Mouse (Mus musculus): Measurements from ENCODE around the gene Klk1b24.
"Not testable (repeated sequence)": the region's sequence is repeated elsewhere in the genome, so short reads cannot be mapped to it uniquely, and the experiment has no call there.

Klk1b24 gene

DNA sequence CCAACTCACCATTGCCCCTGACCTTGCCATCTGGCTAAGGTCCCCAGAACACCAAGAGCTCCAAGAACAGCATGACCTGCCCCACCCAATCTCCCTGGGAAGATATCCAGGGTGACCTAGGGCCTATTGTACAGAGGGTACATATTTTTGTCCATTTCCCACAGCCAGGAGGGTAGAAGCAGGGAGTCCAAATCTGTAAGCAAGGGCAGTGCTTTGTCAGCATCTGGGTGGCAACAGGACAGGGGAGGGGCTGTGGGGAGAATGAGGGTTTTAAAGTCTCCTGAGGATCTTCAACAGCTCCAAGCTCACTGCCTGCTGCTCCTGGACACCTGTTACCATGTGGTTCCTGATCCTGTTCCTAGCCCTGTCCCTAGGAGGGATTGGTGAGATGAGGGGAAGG, at the start of gene Klk1b24:
Gene Klk1b24, plus strand, starts transcription at position 301 of the 400 bp plus-strand sequence.
- POLR2A ChIA-PET: interaction anchor here in 3 of 4 experiments (0.5 to 1.2 kb wide), 3 partner anchors 17 to 451 kb away, joined by 3 read pairs; no protein-coding TSS in a partner anchor
- CTCF ChIA-PET: not testable (repeated sequence)

- ChIA-PET POLR2A (no interaction called here), CTCF (no interaction called here)
These were observed 8.6 kb upstream of the Klk1b24 start for GRCm38 (mm10) chr7:44179299-44180045.

GRCm38 (mm10) chr7:44186516-44186915, 1.5 kb upstream of the Klk1b24 start:
- ChIA-PET CTCF (interaction anchor here in 1 of 4 experiments (0.7 kb wide), 1 partner anchor 39 kb away, joined by 3 read pairs; the partner anchor contains the start of gene Klk1), POLR2A (interaction anchor here in 1 of 4 experiments (1.2 kb wide), 1 partner anchor 19 kb away, joined by 3 read pairs; no protein-coding TSS in a partner anchor)

- POLR2A ChIA-PET, CTCF ChIA-PET: not testable (repeated sequence)
These were observed 5.4 kb downstream of the Klk1b24 start for GRCm38 (mm10) chr7:44193466-44193865.

DNA sequence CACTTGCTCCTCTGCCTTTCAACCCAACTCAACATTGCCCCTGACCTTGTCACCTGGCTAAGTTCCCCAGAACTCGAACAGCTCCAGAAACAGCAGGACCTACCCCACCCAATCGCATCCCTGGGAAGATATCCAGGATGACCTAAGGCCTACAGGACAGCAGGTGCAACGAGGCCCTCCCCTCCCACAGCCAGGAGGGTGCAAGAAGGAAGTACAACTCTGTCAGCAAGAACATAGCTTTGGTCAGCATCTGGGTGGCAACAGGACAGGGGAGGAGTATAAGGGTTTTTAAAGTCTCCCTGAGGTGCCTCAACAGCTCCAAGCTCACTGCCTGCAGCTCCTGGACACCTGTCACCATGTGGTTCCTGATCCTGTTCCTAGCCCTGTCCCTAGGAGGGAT, 9.9 kb downstream of the Klk1b24 start, which contains the start of gene Klk1b3:
Gene Klk1b3, plus strand, starts transcription at position 301 of the 400 bp plus-strand sequence.
- ChIA-PET POLR2A (interaction anchor here in 1 of 4 experiments (0.6 kb wide), 1 partner anchor 66 kb away, joined by 10 read pairs; no protein-coding TSS in a partner anchor), CTCF (no interaction called here)

DNA sequence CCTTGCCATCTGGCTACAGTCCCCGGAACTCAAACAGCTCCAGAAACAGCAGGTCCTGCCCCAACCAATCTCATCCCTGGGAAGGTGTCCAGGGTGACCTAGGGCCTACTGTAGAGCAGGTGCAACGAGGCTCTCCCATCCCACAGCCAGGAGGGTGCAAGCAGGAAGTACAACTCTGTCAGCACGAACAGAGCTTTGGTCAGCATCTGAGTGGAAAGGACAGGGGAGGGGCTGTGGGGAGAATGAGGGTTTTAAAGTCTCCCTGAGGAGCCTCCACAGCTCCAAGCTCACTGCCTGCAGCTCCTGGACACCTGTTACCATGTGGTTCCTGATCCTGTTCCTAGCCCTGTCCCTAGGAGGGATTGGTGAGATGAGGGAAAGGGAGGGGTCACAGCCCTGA, 19.1 kb downstream of the Klk1b24 start, which contains the start of gene Klk1b4:
Gene Klk1b4, plus strand, starts transcription at position 301 of the 400 bp plus-strand sequence.
- CTCF ChIA-PET, POLR2A ChIA-PET: not testable (repeated sequence)

GRCm38 (mm10) chr7:44208307-44208706, 20.3 kb downstream of the Klk1b24 start:
- POLR2A ChIA-PET: no interaction called here
- CTCF ChIA-PET: no interaction called here

- ChIA-PET CTCF (no interaction called here), POLR2A (no interaction called here)
These were observed 27.6 kb downstream of the Klk1b24 start, which contains the start of gene Klk1b5 for GRCm38 (mm10) chr7:44215645-44216044. TSS of gene Klk1b5 (plus strand) at chr7:44215945.

- CTCF ChIA-PET: not testable (repeated sequence)
- POLR2A ChIA-PET: interaction anchor here in 1 of 4 experiments (0.5 to 6.4 kb wide), 2 partner anchors 25 to 136 kb away, joined by 3 to 34 read pairs; partner anchors contain the start of genes 1700028J19Rik and 2410002F23Rik
These were observed 33.6 kb downstream of the Klk1b24 start for GRCm38 (mm10) chr7:44221601-44222000.

DNA sequence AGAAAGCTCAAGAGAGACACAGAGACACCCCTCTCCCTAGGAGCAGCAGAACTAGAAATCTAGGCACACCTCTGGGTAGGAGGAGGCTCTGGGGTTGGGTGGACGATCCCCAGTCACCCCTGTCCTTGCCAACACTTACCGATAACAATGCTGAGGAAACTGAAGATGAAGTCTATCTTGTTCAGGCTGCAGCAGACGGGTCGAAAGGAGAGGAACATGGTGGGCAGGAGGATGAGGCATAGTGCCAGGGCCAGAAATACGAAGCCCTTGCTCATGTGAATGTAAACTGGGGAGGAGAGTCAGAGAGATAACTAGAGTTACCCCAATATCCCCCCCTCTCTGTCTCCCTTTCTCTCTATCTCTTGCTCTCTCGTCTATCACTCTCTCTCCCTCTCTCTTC, 34.3 kb downstream of the Klk1b24 start:
- CTCF ChIA-PET: not testable (repeated sequence)
- POLR2A ChIA-PET: interaction anchor here in 1 of 4 experiments (6.4 kb wide), 1 partner anchor 24 kb away, joined by 34 read pairs; the partner anchor contains the start of genes 1700028J19Rik and 2410002F23Rik

- ChIA-PET POLR2A (interaction anchor here (0.8 to 6.4 kb wide), 12 partner anchors 8 to 271 kb away, joined by 3 to 34 read pairs (median 3); partner anchors contain the start of genes 1700028J19Rik (in 4 of the 4), 2410002F23Rik (in 4 of the 4), Emc10 (in 1 of the 4) and Fam71e1 (in 1 of the 4)), CTCF (interaction anchor here in 3 of 4 experiments (0.6 to 1.2 kb wide), 5 partner anchors 21 to 449 kb away, joined by 3 to 11 read pairs (median 3); no protein-coding TSS in a partner anchor)
These were observed 37.0 kb downstream of the Klk1b24 start, which contains the start of gene Klk1 for GRCm38 (mm10) chr7:44225076-44225475. TSS of gene Klk1 (plus strand) at chr7:44225360.

DNA sequence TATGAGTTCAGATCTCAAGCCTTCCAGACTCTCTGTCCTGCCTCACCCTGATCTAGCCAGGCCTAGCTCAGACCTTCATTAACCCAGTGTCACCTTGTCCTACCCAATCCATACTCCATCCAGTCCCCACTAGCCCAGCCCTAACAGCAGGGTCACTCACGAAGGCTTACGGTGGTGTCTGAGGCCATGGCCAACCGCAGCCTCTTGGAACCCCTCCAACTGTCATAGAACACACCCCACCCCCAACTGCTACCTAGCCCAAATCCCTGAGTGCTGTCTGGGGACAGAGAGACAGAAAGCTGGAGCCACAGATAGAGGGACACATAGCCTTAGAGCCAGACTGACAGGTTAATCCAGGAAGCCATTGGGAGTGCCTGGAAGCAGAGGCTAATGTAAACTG, 47.9 kb downstream of the Klk1b24 start, which contains the start of gene Gm36864:
Gene Gm36864, plus strand, starts transcription at position 269 of the 400 bp plus-strand sequence.
- POLR2A ChIA-PET: interaction anchor here in 3 of 4 experiments (0.6 to 2.7 kb wide), 4 partner anchors 10 to 18 kb away, joined by 3 to 18 read pairs (median 8); partner anchors contain the start of genes 1700028J19Rik (in 2 of the 3), 2410002F23Rik (in 2 of the 3) and Klk1 (in 1 of the 3)
- CTCF ChIA-PET: no interaction called here

GRCm38 (mm10) chr7:44239913-44240312, 51.9 kb downstream of the Klk1b24 start:
- ChIA-PET POLR2A (no interaction called here), CTCF (interaction anchor here in 1 of 4 experiments (1.1 kb wide), 1 partner anchor 23 kb away, joined by 3 read pairs; no protein-coding TSS in a partner anchor)

DNA sequence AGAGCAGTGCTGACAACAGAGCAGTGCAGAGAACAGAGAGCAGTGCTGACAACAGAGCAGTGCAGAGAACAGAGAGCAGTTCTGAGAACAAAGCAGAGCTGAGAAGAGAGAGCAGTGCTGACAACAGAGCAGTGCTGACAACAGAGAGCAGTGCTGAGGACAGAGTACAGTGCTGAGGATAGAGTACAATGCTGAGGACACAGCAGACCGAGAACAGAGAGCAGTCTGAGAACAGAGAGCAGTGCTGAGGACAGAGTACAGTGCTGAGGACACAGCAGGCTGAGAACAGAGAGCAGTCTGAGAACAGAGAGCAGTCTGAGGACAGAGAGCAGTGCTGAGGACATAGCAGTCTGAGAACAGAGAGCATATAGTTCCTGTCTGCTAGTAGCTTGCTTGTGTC, 52.7 kb downstream of the Klk1b24 start:
- ChIA-PET POLR2A (interaction anchor here in 1 of 4 experiments (0.6 to 1.5 kb wide), 2 partner anchors 14 to 27 kb away, joined by 3 read pairs; no protein-coding TSS in a partner anchor), CTCF (interaction anchor here in 1 of 4 experiments (1.1 kb wide), 1 partner anchor 22 kb away, joined by 3 read pairs; no protein-coding TSS in a partner anchor)

DNA sequence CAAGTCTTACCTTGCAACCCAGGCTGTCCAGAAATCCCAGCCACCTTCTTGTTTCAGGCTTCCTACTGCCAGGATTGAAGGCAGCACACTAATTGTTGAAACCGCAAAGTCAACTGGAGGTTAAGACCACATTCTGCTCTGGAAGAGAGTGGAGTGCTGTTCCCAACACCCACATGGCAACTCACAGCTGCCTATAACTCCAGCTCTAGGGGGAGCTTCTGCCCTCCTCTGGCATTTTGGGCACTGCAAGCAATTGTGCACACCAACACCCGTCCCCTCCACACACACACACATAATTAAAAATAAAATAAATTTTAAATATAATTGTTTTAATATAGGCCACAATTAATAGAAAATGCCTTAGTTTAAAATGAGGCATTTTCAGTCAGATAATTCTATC, 53.1 kb downstream of the Klk1b24 start:
- ChIA-PET CTCF (interaction anchor here in 1 of 4 experiments (1.1 kb wide), 1 partner anchor 22 kb away, joined by 3 read pairs; no protein-coding TSS in a partner anchor), POLR2A (interaction anchor here in 1 of 4 experiments (1.5 kb wide), 1 partner anchor 14 kb away, joined by 3 read pairs; no protein-coding TSS in a partner anchor)

All from embryonic stem cell, embryonic (primary cell).